ENCODE assay signal across 11 mouse cellular contexts in the genomic region with DNA sequence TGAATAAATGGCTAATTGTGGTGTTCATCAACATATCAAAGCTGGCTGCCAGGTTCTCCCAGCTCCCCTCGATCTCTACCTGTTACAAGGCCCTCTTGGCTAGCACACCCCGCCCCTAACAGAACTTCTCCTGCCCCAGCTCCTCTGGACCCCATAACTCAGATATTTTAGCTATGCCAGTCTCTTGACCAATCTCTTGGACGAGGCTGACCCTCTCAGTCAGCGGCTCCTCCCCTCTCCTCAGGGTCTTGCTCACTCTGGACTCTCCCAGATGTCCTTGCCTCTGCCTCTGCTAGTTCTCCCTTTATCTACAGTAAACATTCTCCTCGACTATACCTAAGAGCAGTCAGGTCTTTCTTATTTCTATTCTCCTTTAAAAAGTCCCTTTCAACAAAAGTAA. TPM values are rescaled to one million over a fixed set of nuclear protein-coding genes. Genes with fewer than 3 reads are reported as not detected.
A peak's percentile ranks its signal among the peaks of the same experiment; 100 is the strongest.
DNase-seq lines count a peak whose midpoint lies in the region; ATAC-seq lines count a peak whose summit lies in the region.
"Had no signal": no experiment of that assay in that cellular context is flagged by ENCODE, and none has a peak within 500 bp of the region (broad histone marks: within the 10 kb centered on the region; RNA-seq: fewer than 3 reads in every experiment).

No protein-coding gene starts in this region.

- no peaks in the 10 kb centered on the region for H3K4me1 ChIP-seq in forebrain, embryonic 13.5 days
- no peaks in the 10 kb centered on the region for H3K4me1 ChIP-seq in forebrain, embryonic 15.5 days
- no peaks in the 10 kb centered on the region for H3K4me1 ChIP-seq in kidney, embryonic 14.5 days (ENCODE audit: control insufficient read depth, insufficient read depth, low read length)
- peaks cover 3% of the 10 kb centered on the region; the same call in 1 of the 2 replicates for H3K4me1 ChIP-seq in embryonic facial prominence, embryonic 10.5 days
- H3K4me1 ChIP-seq in liver, embryonic 15.5 days (replicated peaks): peaks cover 27% of the 10 kb centered on the region
- H3K4me1 ChIP-seq: midbrain, embryonic 12.5 days had no signal

- H3K36me3 ChIP-seq in forebrain, embryonic 13.5 days (ENCODE audit: poor library complexity, severe bottlenecking): no peaks in the 10 kb centered on the region
- H3K36me3 ChIP-seq in forebrain, embryonic 15.5 days: no peaks in the 10 kb centered on the region
- no peaks in the 10 kb centered on the region for H3K36me3 ChIP-seq in kidney, embryonic 14.5 days (ENCODE audit: control insufficient read depth, insufficient read depth, low read length)
- H3K36me3 ChIP-seq in embryonic facial prominence, embryonic 10.5 days (replicated peaks): no peaks in the 10 kb centered on the region
- H3K36me3 ChIP-seq in liver, embryonic 15.5 days (replicated peaks): no peaks in the 10 kb centered on the region
- H3K36me3 ChIP-seq: hindbrain, embryonic 10.5 days; midbrain, embryonic 12.5 days had no signal

- H3K9me3 ChIP-seq in forebrain, embryonic 13.5 days (replicated peaks): no peaks in the 10 kb centered on the region
- H3K9me3 ChIP-seq in forebrain, embryonic 15.5 days: no peaks in the 10 kb centered on the region
- H3K9me3 ChIP-seq in kidney, embryonic 14.5 days (ENCODE audit: control insufficient read depth, low read length): no peaks in the 10 kb centered on the region
- no peaks in the 10 kb centered on the region for H3K9me3 ChIP-seq in embryonic facial prominence, embryonic 10.5 days
- H3K9me3 ChIP-seq in liver, embryonic 15.5 days (replicated peaks): no peaks in the 10 kb centered on the region
- H3K9me3 ChIP-seq: hindbrain, embryonic 10.5 days had no signal

- H3K4me3 ChIP-seq in forebrain, embryonic 13.5 days: no peak overlapping the region
- H3K4me3 ChIP-seq in forebrain, embryonic 15.5 days: no peak overlapping the region
- no peak overlapping the region for H3K4me3 ChIP-seq in kidney, embryonic 14.5 days (ENCODE audit: low read length)
- H3K4me3 ChIP-seq in embryonic facial prominence, embryonic 10.5 days: no peak overlapping the region
- no peak overlapping the region for H3K4me3 ChIP-seq in liver, embryonic 15.5 days (replicated peaks)
- H3K4me3 ChIP-seq: hindbrain, embryonic 10.5 days; midbrain, embryonic 12.5 days had no signal

- DNase-seq in kidney, adult 18-20 months: no peak
- DNase-seq in embryonic facial prominence, embryonic 10.5 days (ENCODE audit: low spot score): peak; percentile 21
- DNase-seq in gastrocnemius, adult 18-20 months (ENCODE audit: low spot score): no peak
- DNase-seq in thymus, postnatal 0 days (ENCODE audit: low spot score): no peak

- H3K27me3 ChIP-seq in forebrain, embryonic 13.5 days: no peaks in the 10 kb centered on the region
- H3K27me3 ChIP-seq in forebrain, embryonic 15.5 days: no peaks in the 10 kb centered on the region
- no peaks in the 10 kb centered on the region for H3K27me3 ChIP-seq in kidney, embryonic 14.5 days (ENCODE audit: control insufficient read depth, insufficient read depth, low read length)
- no peaks in the 10 kb centered on the region for H3K27me3 ChIP-seq in embryonic facial prominence, embryonic 10.5 days (replicated peaks; ENCODE audit: low read depth, poor library complexity, severe bottlenecking)
- H3K27me3 ChIP-seq in liver, embryonic 15.5 days: no peaks in the 10 kb centered on the region; the same call in 1 of the 2 replicates

- WGBS in forebrain, embryonic 13.5 days: 48% methylated on average over 5 of the region's 5 CpGs
- 36% methylated on average over 5 of the region's 5 CpGs for WGBS in forebrain, embryonic 15.5 days
- WGBS in kidney, embryonic 14.5 days: 24% methylated on average over 5 of the region's 5 CpGs
- 26% methylated on average over 5 of the region's 5 CpGs for WGBS in embryonic facial prominence, embryonic 10.5 days
- 27% methylated on average over 5 of the region's 5 CpGs for WGBS in liver, embryonic 15.5 days (ENCODE audit: insufficient replicate concordance)

- ATAC-seq in forebrain, embryonic 13.5 days: 0 out of 2 replicates have a peak, but pooled peaks have one; percentile 16
- ATAC-seq in forebrain, embryonic 15.5 days (replicated peaks): no peak
- 0 out of 2 replicates have a peak, but pooled peaks have one; percentile 15 for ATAC-seq in kidney, embryonic 14.5 days (ENCODE audit: low FRiP score, low TSS enrichment)
- peak; percentile 97 for ATAC-seq in liver, embryonic 15.5 days (ENCODE audit: insufficient read depth)

- H3K27ac ChIP-seq in forebrain, embryonic 13.5 days: no peak overlapping the region
- no peak overlapping the region for H3K27ac ChIP-seq in forebrain, embryonic 15.5 days (replicated peaks)
- no peak overlapping the region for H3K27ac ChIP-seq in kidney, embryonic 14.5 days (ENCODE audit: low read depth, low read length)
- H3K27ac ChIP-seq in embryonic facial prominence, embryonic 10.5 days (replicated peaks): no peak overlapping the region
- peak overlapping the region; percentile 91 for H3K27ac ChIP-seq in liver, embryonic 15.5 days (replicated peaks)
- H3K27ac ChIP-seq: hindbrain, embryonic 10.5 days; midbrain, embryonic 12.5 days had no signal

- H3K9ac ChIP-seq in forebrain, embryonic 13.5 days: no peak overlapping the region
- H3K9ac ChIP-seq in forebrain, embryonic 15.5 days (replicated peaks): no peak overlapping the region
- H3K9ac ChIP-seq in kidney, embryonic 14.5 days (ENCODE audit: low read depth, low read length): no peak overlapping the region
- peak overlapping the region; percentile 26 for H3K9ac ChIP-seq in liver, embryonic 15.5 days
- H3K9ac ChIP-seq: midbrain, embryonic 12.5 days had no signal

- H3K4me2 ChIP-seq in forebrain, embryonic 13.5 days: no peak overlapping the region
- H3K4me2 ChIP-seq in forebrain, embryonic 15.5 days (replicated peaks): no peak overlapping the region
- no peak overlapping the region for H3K4me2 ChIP-seq in kidney, embryonic 14.5 days (replicated peaks; ENCODE audit: low read depth, low read length)
- peak overlapping the region; percentile 44 for H3K4me2 ChIP-seq in liver, embryonic 15.5 days
- H3K4me2 ChIP-seq: midbrain, embryonic 12.5 days had no signal

RNA-seq across cellular contexts. Expression of a gene that starts 17.1 kb away (rescaled TPM):
- 638 and 696 TPM in 2 replicates for polyA plus RNA-seq in forebrain, embryonic 13.5 days (2015; fragmentation: Nextera tagmentation; extraction: Ambion mirVana)
- polyA plus RNA-seq in forebrain, embryonic 15.5 days (2015; fragmentation: Nextera tagmentation; extraction: Ambion mirVana): 553 and 561 TPM in 2 replicates
- polyA plus RNA-seq in kidney, embryonic 14.5 days (2014; fragmentation: Nextera tagmentation; extraction: Ambion mirVana): 870 and 995 TPM in 2 replicates
- 769 and 805 TPM in 2 replicates for polyA plus RNA-seq in embryonic facial prominence, embryonic 10.5 days (2016; fragmentation: Nextera tagmentation; extraction: Ambion mirVana)
- polyA plus RNA-seq in liver, embryonic 15.5 days (2015; fragmentation: Nextera tagmentation; extraction: Ambion mirVana): 380 and 449 TPM in 2 replicates
- 100 to 1,000 TPM; 232 to 276 TPM for total RNA-seq in gastrocnemius, adult 18-20 months (2021)
- 1,054 and 1,103 TPM in 2 replicates for polyA plus RNA-seq in thymus, postnatal 0 days (2015; fragmentation: Nextera tagmentation; extraction: Ambion mirVana)

RNA-seq across cellular contexts. Expression of a gene that starts 34.6 kb away (rescaled TPM):
- 7.4 and 10.6 TPM in 2 replicates for polyA plus RNA-seq in forebrain, embryonic 13.5 days (2015; fragmentation: Nextera tagmentation; extraction: Ambion mirVana)
- polyA plus RNA-seq in forebrain, embryonic 15.5 days (2015; fragmentation: Nextera tagmentation; extraction: Ambion mirVana): 14.3 and 15.1 TPM in 2 replicates
- polyA plus RNA-seq in kidney, embryonic 14.5 days (2014; fragmentation: Nextera tagmentation; extraction: Ambion mirVana): 3.5 and 3.6 TPM in 2 replicates
- 12.6 and 13.7 TPM in 2 replicates for polyA plus RNA-seq in embryonic facial prominence, embryonic 10.5 days (2016; fragmentation: Nextera tagmentation; extraction: Ambion mirVana)
- polyA plus RNA-seq in liver, embryonic 15.5 days (2015; fragmentation: Nextera tagmentation; extraction: Ambion mirVana): 97.2 and 101 TPM in 2 replicates
- total RNA-seq in gastrocnemius, adult 18-20 months (2021): 10 to 100 TPM; 13.8 to 15.4 TPM
- polyA plus RNA-seq in thymus, postnatal 0 days (2015; fragmentation: Nextera tagmentation; extraction: Ambion mirVana): 4.6 and 5.2 TPM in 2 replicates

RNA-seq across cellular contexts. Expression of a gene that starts 34.9 kb away (rescaled TPM):
- 2.3 and 2.5 TPM in 2 replicates for polyA plus RNA-seq in forebrain, embryonic 13.5 days (2015; fragmentation: Nextera tagmentation; extraction: Ambion mirVana)
- polyA plus RNA-seq in forebrain, embryonic 15.5 days (2015; fragmentation: Nextera tagmentation; extraction: Ambion mirVana): 3.8 and 7.1 TPM in 2 replicates
- polyA plus RNA-seq in kidney, embryonic 14.5 days (2014; fragmentation: Nextera tagmentation; extraction: Ambion mirVana): 1.1 and 1.5 TPM in 2 replicates
- 1.4 and 2.3 TPM in 2 replicates for polyA plus RNA-seq in embryonic facial prominence, embryonic 10.5 days (2016; fragmentation: Nextera tagmentation; extraction: Ambion mirVana)
- polyA plus RNA-seq in liver, embryonic 15.5 days (2015; fragmentation: Nextera tagmentation; extraction: Ambion mirVana): 0.06 and 0.09 TPM in 2 replicates
- not detected for total RNA-seq in gastrocnemius, adult 18-20 months (2021)
- 0.90 and 1.1 TPM in 2 replicates for polyA plus RNA-seq in thymus, postnatal 0 days (2015; fragmentation: Nextera tagmentation; extraction: Ambion mirVana)
- total RNA-seq: gastrocnemius, adult 8-10 months had no signal
